Mouse (Mus musculus) embryonic fibroblast, embryonic 13.5 days (primary cell): ENCODE data around the gene Zfp982.

Experiments used
- CTCF ChIP-seq: IDR thresholded peaks from 2 replicates; pipeline ENCODE4 v1.5.1; 2011; ENCODE audit warnings: mild to moderate bottlenecking, control low read depth, low read length, moderate library complexity, borderline replicate concordance; ENCODE audit not compliant: insufficient read depth
- POLR2A ChIP-seq: IDR thresholded peaks from 2 replicates; pipeline ENCODE4 v1.6.1; 2011; ENCODE audit warnings: low read depth, mild to moderate bottlenecking, control low read depth, low read length, moderate library complexity

- no peak for TF ChIP-seq CTCF
- TF ChIP-seq POLR2A, result no peak
Measured at GRCm38 (mm10) chr4:147541105-147541504, 48.9 kb downstream of the Zfp982 start.
